Mouse (Mus musculus) heart, postnatal 0 days (tissue): ENCODE results near the gene Vnn1. TPM values are rescaled to one million over a fixed set of nuclear protein-coding genes. Genes with fewer than 3 reads are reported as not detected.
A peak's percentile ranks its signal among the peaks of the same experiment; 100 is the strongest.

ENCODE experiments used
- ATAC-seq: fragments of 200-750 bp; cut with Nextera tagmentation; 2 replicates; pipeline ENCODE4 v1.8.0; 2017; ENCODE audit warnings: low read depth, moderate number of reproducible peaks, moderate library complexity; ENCODE audit not compliant: insufficient read depth
- DNase-seq: peaks from one replicate; pipeline ENCODE4 v3.0.0-alpha.2; 2016; ENCODE audit warnings: low spot score
- H3K27ac ChIP-seq: fragments of 300-500 bp; sonication (generic); 2 replicates; pipeline ENCODE4 v1.5.1; 2014; ENCODE audit warnings: low read depth, mild to moderate bottlenecking
- H3K27me3 ChIP-seq: fragments of 300-500 bp; sonication (generic); 2 replicates; pipeline ENCODE4 v1.6.1; 2014; ENCODE audit warnings: low read length, mixed read lengths; ENCODE audit not compliant: control insufficient read depth, insufficient read depth
- H3K36me3 ChIP-seq: fragments of 300-500 bp; sonication (generic); replicated peaks from 2 replicates; pipeline ENCODE4 v1.6.1; 2014; ENCODE audit warnings: low read length, mixed read lengths; ENCODE audit not compliant: control insufficient read depth, insufficient read depth
- H3K4me1 ChIP-seq: fragments of 300-500 bp; sonication (generic); 2 replicates; pipeline ENCODE4 v1.6.1; 2014; ENCODE audit warnings: antibody characterized with exemption; ENCODE audit not compliant: control insufficient read depth, insufficient read depth
- H3K4me2 ChIP-seq: fragments of 300-500 bp; sonication (generic); 2 replicates; pipeline ENCODE4 v1.6.1; 2014; ENCODE audit warnings: low read depth, mild to moderate bottlenecking, low read length, moderate library complexity
- H3K4me3 ChIP-seq: fragments of 300-500 bp; sonication (generic); 2 replicates; pipeline ENCODE4 v1.5.1; 2014; ENCODE audit warnings: low read depth, low read length
- H3K9ac ChIP-seq: fragments of 300-500 bp; sonication (generic); replicated peaks from 2 replicates; pipeline ENCODE4 v1.6.1; 2014; ENCODE audit warnings: low read depth, low read length, mixed read lengths
- H3K9me3 ChIP-seq: fragments of 300-500 bp; sonication (generic); replicated peaks from 2 replicates; pipeline ENCODE4 v1.6.1; 2016; ENCODE audit warnings: low read length; ENCODE audit not compliant: control insufficient read depth
- CTCF ChIP-seq: IDR thresholded peaks from 2 replicates; pipeline ENCODE4 v1.5.1; 2016; ENCODE audit warnings: antibody characterized with exemption, control low read depth, low read depth
- EP300 ChIP-seq: IDR thresholded peaks from 2 replicates; pipeline ENCODE4 v1.6.1; 2016; ENCODE audit warnings: antibody characterized with exemption, low read depth
- WGBS: fragments of 180-500 bp; shearing (Covaris S2); extraction: QIAGEN DNeasy Blood & Tissue Kit; methylation state at CpG from one replicate; pipeline ENCODE4 v1.1.7; 2014; 5-methylcytosine and 5-hydroxymethylcytosine counted together
- polyA plus RNA-seq: library from polyadenylated mRNA; unstranded; fragments of >200 nt; fragmentation: Nextera tagmentation; extraction: Ambion mirVana; gene quantifications from 2 replicates; pipeline ENCODE4 v1.2.1, GENCODE M21; 2015
- total RNA-seq: library from RNA; depleted of rRNA; stranded (reverse); fragments of >200 nt; gene quantifications from 2 replicates; pipeline ENCODE4 v1.2.3, GENCODE M21; 2014; ENCODE audit warnings: low replicate concordance; rRNA removed

Vnn1 gene
- 3.4 and 7.3 TPM in 2 replicates for total RNA-seq
- polyA plus RNA-seq, result 0.68 and 0.74 TPM in 2 replicates

DNA sequence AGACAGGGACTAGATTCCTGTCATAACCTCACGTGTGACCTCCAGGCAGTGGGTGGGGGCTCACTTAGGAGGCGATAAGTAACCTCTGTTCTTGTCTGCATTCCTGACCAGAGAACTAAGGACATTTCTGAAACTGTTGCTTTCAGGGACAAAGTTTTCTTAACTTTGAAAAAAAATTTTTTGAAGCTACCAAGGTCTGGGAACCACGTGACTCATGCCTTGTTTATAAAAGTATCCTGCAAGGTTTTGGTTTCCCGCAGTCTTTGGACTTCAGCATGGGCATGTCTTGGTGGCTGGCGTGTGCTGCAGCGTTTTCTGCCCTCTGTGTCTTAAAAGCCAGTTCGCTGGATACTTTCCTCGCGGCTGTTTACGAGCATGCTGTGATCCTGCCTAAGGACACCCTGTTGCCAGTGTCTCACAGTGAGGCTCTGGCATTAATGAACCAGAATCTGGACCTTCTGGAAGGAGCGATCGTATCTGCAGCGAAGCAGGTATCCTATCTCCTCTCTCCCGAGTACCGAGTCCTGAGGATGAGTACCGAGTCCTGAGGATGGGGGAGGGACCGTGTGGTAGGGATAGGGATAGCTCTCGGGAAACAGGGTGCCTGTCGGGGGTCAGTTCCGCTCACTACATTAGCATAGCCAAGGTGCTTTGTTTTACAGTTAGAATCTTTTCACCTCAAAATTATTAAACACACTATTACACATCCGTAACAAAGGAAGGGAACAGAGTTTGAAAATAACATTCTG, at the start of gene Vnn1:
Gene Vnn1, plus strand, starts transcription at position 88 of the 749 bp plus-strand sequence.
- Histone ChIP-seq H3K36me3 (no peaks in the 10 kb centered on the region), H3K27me3 (no peaks in the 10 kb centered on the region), H3K4me3 (peak within 1 kb of the TSS; percentile 28), H3K4me1 (peaks cover 3% of the 10 kb centered on the region; the same call in 1 of the 2 replicates), H3K4me2 (peak within 1 kb of the TSS; percentile 54), H3K27ac (no peak within 1 kb of the TSS), H3K9me3 (no peaks in the 10 kb centered on the region), H3K9ac (0 out of 2 replicates have a peak within 1 kb of the TSS, but pooled peaks have one; percentile 0)
- WGBS, result 14% methylated on average over 21 of the region's 21 CpGs
- DNase-seq, result no peak
- TF ChIP-seq EP300 (no peak), CTCF (no peak)
- ATAC-seq, result peak; percentile 24; the same call in 1 of the 2 replicates

DNA sequence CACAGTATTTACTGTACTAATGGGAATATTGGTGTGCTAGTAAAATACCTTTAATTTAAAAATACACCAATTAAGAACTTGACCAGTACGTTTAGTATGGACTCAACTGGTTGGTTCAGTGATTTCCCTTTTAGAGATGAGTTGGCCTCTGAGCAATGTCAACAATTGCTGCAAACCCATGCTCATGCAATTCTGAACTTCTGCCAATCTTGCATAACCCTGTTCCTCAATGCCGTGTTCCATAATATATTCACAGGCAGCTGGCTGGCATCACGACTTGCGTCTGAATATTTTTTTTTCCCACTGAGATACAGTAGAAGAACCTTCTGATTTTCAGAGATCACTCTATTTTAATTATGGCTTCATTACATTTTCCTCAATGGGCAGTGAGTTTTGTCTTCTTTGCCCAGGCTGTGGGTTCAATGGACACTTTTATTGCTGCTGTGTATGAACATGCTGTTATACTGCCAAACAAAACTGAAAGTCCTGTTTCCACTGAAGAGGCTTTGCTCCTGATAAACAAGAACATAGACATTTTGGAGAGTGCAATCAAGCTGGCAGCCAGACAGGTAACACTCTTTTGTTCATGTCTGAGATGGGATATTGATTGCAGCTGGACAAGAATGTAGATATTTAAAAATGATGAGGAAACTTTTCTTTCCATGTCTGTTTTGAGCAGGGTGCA, 43.1 kb upstream of the Vnn1 start, which contains the start of gene Vnn3:
Gene Vnn3, plus strand, starts transcription at position 235 of the 685 bp plus-strand sequence.
- H3K9me3 ChIP-seq, result no peaks in the 10 kb centered on the region
- ATAC-seq, result no peak
- H3K9ac ChIP-seq, result no peak within 1 kb of the TSS
- no peak for DNase-seq
- H3K27me3 ChIP-seq, result no peaks in the 10 kb centered on the region
- no peak for TF ChIP-seq EP300
- TF ChIP-seq CTCF, result no peak
- H3K4me1 ChIP-seq, result no peaks in the 10 kb centered on the region
- no peaks in the 10 kb centered on the region for H3K36me3 ChIP-seq
- no peak within 1 kb of the TSS for H3K27ac ChIP-seq
- no peak within 1 kb of the TSS for H3K4me3 ChIP-seq
- no peak within 1 kb of the TSS for H3K4me2 ChIP-seq
- WGBS, result 69% methylated on average over 4 of the region's 4 CpGs

DNA sequence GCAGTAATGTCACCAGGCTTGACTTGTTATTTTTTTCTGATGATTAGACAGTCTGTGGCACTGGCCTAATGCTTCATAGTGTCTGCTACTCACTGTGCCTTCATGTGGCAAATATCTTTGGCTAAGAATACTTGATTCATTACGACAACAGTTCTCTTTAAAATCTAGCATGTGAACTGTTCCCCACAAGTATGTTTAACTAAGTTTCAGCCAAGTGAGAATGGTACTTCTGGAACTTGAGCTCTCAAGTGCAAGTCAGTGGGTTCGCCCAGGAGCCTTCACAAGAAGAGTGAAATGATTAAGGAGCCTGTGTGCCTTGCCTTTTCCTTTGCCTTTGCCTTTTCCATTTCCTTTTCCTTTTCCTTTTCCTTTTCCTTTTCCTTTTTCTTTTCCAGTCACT, 42.4 kb upstream of the Vnn1 start:
- Histone ChIP-seq H3K27me3 (no peaks in the 10 kb centered on the region), H3K36me3 (no peaks in the 10 kb centered on the region), H3K4me3 (no peak overlapping the region), H3K9me3 (no peaks in the 10 kb centered on the region), H3K4me2 (no peak overlapping the region), H3K4me1 (no peaks in the 10 kb centered on the region), H3K9ac (no peak overlapping the region), H3K27ac (no peak overlapping the region)
- WGBS, result 75% methylated on average over 2 of the region's 2 CpGs
- DNase-seq (no peak), ATAC-seq (no peak)
- TF ChIP-seq EP300 (no peak), CTCF (no peak)

DNA sequence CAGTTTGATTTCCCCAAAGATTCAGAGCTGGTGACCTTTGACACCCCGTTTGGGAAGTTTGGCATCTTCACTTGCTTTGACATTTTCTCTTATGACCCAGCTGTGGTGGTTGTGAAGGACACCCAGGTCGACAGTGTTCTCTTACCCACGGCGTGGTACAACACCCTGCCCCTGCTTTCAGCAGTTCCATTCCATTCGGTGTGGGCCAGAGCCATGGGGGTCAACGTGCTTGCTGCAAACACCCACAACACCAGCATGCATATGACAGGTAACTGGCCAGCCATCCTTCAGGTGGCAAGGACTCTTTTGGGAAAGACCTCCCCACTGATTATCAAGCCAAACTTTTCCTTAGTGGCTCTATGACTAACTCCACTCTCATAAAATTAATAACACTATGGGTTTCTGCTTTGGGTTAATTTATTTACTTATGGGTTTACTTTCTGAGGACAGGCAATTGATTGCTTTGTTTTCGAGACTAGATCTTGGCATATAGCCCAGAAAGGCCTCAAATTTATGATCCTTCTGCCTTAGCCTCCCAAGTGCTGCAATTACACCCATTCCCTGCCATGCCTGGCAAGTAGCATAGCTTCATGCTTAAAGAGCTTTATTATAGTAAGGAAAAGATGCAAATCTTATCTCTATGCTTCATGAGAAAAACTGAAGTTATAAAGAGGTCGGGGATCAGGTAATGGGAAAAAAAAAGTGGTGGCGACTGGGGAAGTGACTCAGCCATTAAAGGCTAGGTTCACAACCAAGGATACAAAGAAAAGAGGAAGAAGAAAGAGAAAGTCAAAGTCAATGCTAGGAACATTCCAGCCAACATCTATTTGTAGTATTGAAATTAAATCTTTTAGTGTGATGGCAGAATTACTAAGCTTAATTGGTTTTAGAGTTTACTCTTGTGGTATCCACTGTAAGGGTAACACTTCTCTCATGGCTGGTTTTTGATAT, 29.9 kb upstream of the Vnn1 start:
- Histone ChIP-seq H3K4me1 (no peaks in the 10 kb centered on the region), H3K27me3 (no peaks in the 10 kb centered on the region), H3K27ac (no peak overlapping the region), H3K9me3 (peaks cover 12% of the 10 kb centered on the region), H3K4me3 (no peak overlapping the region), H3K4me2 (no peak overlapping the region), H3K36me3 (no peaks in the 10 kb centered on the region), H3K9ac (no peak overlapping the region)
- DNase-seq (no peak), ATAC-seq (no peak)
- 70% methylated on average over 9 of the region's 9 CpGs for WGBS
- TF ChIP-seq EP300 (no peak), CTCF (no peak)

DNA sequence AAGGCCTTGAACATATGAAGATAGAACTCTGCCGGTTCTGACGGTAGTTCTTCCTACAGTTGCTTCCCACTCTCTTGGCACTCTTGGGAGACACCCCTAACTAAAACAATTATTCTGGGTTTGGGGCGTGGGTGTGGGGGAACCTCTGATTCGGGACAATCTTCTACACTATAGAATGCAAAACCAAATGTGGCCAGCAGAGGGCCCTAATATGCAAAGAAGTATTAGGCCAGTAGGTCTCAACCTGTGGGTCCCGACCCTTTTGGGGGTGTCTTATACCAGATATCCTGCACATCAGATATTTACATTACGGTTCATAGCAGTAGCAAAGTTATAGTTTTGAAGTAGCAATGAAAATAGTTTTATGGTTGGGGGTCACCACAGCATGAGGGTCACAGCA, 13.8 kb upstream of the Vnn1 start:
- Histone ChIP-seq H3K9ac (no peak overlapping the region), H3K27ac (no peak overlapping the region), H3K4me3 (no peak overlapping the region), H3K4me1 (no peaks in the 10 kb centered on the region), H3K4me2 (no peak overlapping the region), H3K36me3 (no peaks in the 10 kb centered on the region), H3K27me3 (no peaks in the 10 kb centered on the region), H3K9me3 (no peaks in the 10 kb centered on the region)
- 80% methylated on average over 6 of the region's 6 CpGs for WGBS
- DNase-seq (no peak), ATAC-seq (no peak)
- TF ChIP-seq CTCF, result no peak; the same call in 1 of the 2 replicates
- no peak for TF ChIP-seq EP300
